Mouse (Mus musculus): ENCODE data around the gene Fosl2. TPM values are rescaled to one million over a fixed set of nuclear protein-coding genes. Genes with fewer than 3 reads are reported as not detected.

Gene Fosl2
- total and polyA plus RNA-seq, 2 experiments from 2014 or later, result 1.4 to 18.6 TPM

GRCm38 (mm10) chr5:32106473-32107140 is 29.0 kb upstream of the Fosl2 start:
- ATAC-seq (ENCODE audit: insufficient read depth, low read depth), result 0 out of 2 replicates have a peak, but pooled peaks have one; percentile 22
- no peak overlapping the region for H3K4me2 ChIP-seq (ENCODE audit: low read depth, low read length)
- H3K9ac ChIP-seq (replicated peaks; ENCODE audit: low read depth, low read length), result no peak overlapping the region
- no peaks in the 10 kb centered on the region for H3K27me3 ChIP-seq (ENCODE audit: control insufficient read depth, insufficient read depth, low read length)
- no peak for DNase-seq (ENCODE audit: low spot score)
- no peak for TF ChIP-seq EP300 (IDR thresholded peaks at IDR 0.05; ENCODE audit: low read depth)
- TF ChIP-seq CTCF (IDR thresholded peaks at IDR 0.05; ENCODE audit: low read depth), result no peak
- H3K4me1 ChIP-seq (ENCODE audit: control insufficient read depth, insufficient read depth), result 0 out of 2 replicates have a peak, but pooled peaks cover 7% of the 10 kb centered on the region
- no peaks in the 10 kb centered on the region for H3K36me3 ChIP-seq (replicated peaks; ENCODE audit: control insufficient read depth, insufficient read depth, low read length)
- H3K27ac ChIP-seq (ENCODE audit: low read depth), result no peak overlapping the region
- no peaks in the 10 kb centered on the region for H3K9me3 ChIP-seq (replicated peaks; ENCODE audit: control insufficient read depth, low read length)
- H3K4me3 ChIP-seq (ENCODE audit: low read depth, low read length), result no peak overlapping the region
- 74% methylated on average over 5 of the region's 5 CpGs for WGBS

- no peaks in the 10 kb centered on the region for H3K9me3 ChIP-seq (replicated peaks; ENCODE audit: control insufficient read depth, low read length)
- TF ChIP-seq CTCF (IDR thresholded peaks at IDR 0.05; ENCODE audit: low read depth), result no peak
- TF ChIP-seq EP300 (IDR thresholded peaks at IDR 0.05; ENCODE audit: low read depth), result no peak
- WGBS, result 79% methylated on average over 4 of the region's 4 CpGs
- no peak overlapping the region for H3K9ac ChIP-seq (replicated peaks; ENCODE audit: low read depth, low read length)
- H3K4me3 ChIP-seq (ENCODE audit: low read depth, low read length), result no peak overlapping the region
- ATAC-seq (ENCODE audit: insufficient read depth, low read depth) (no peak), DNase-seq (ENCODE audit: low spot score) (no peak)
- H3K27ac ChIP-seq (ENCODE audit: low read depth), result no peak overlapping the region
- no peaks in the 10 kb centered on the region for H3K27me3 ChIP-seq (ENCODE audit: control insufficient read depth, insufficient read depth, low read length)
- no peak overlapping the region for H3K4me2 ChIP-seq (ENCODE audit: low read depth, low read length)
- H3K36me3 ChIP-seq (replicated peaks; ENCODE audit: control insufficient read depth, insufficient read depth, low read length), result no peaks in the 10 kb centered on the region
- no peaks in the 10 kb centered on the region for H3K4me1 ChIP-seq (ENCODE audit: control insufficient read depth, insufficient read depth)
These were observed 24.9 kb upstream of the Fosl2 start for GRCm38 (mm10) chr5:32110651-32111050.

GRCm38 (mm10) chr5:32112206-32112916 is 23.2 kb upstream of the Fosl2 start:
- Histone ChIP-seq H3K4me1 (ENCODE audit: control insufficient read depth, insufficient read depth) (no peaks in the 10 kb centered on the region), H3K4me3 (ENCODE audit: low read depth, low read length) (no peak overlapping the region), H3K9ac (replicated peaks; ENCODE audit: low read depth, low read length) (no peak overlapping the region), H3K4me2 (ENCODE audit: low read depth, low read length) (no peak overlapping the region), H3K9me3 (replicated peaks; ENCODE audit: control insufficient read depth, low read length) (no peaks in the 10 kb centered on the region), H3K27ac (ENCODE audit: low read depth) (no peak overlapping the region), H3K36me3 (replicated peaks; ENCODE audit: control insufficient read depth, insufficient read depth, low read length) (no peaks in the 10 kb centered on the region), H3K27me3 (ENCODE audit: control insufficient read depth, insufficient read depth, low read length) (no peaks in the 10 kb centered on the region)
- DNase-seq (ENCODE audit: low spot score), result no peak
- 78% methylated on average over 7 of the region's 7 CpGs for WGBS
- no peak for ATAC-seq (ENCODE audit: insufficient read depth, low read depth)
- TF ChIP-seq EP300 (IDR thresholded peaks at IDR 0.05; ENCODE audit: low read depth), result no peak
- TF ChIP-seq CTCF (IDR thresholded peaks at IDR 0.05; ENCODE audit: low read depth), result no peak

GRCm38 (mm10) chr5:32120901-32121376 is 14.7 kb upstream of the Fosl2 start:
- TF ChIP-seq EP300 (IDR thresholded peaks at IDR 0.05; ENCODE audit: low read depth), result no peak
- no peak for TF ChIP-seq CTCF (IDR thresholded peaks at IDR 0.05; ENCODE audit: low read depth)
- ATAC-seq (ENCODE audit: insufficient read depth, low read depth) (no peak), DNase-seq (ENCODE audit: low spot score) (no peak)
- no peaks in the 10 kb centered on the region for H3K36me3 ChIP-seq (replicated peaks; ENCODE audit: control insufficient read depth, insufficient read depth, low read length)
- H3K9ac ChIP-seq (replicated peaks; ENCODE audit: low read depth, low read length), result no peak overlapping the region
- 56% methylated on average over 11 of the region's 11 CpGs for WGBS
- no peaks in the 10 kb centered on the region for H3K9me3 ChIP-seq (replicated peaks; ENCODE audit: control insufficient read depth, low read length)
- H3K27ac ChIP-seq (ENCODE audit: low read depth), result no peak overlapping the region
- no peaks in the 10 kb centered on the region for H3K27me3 ChIP-seq (ENCODE audit: control insufficient read depth, insufficient read depth, low read length)
- no peaks in the 10 kb centered on the region for H3K4me1 ChIP-seq (ENCODE audit: control insufficient read depth, insufficient read depth)
- no peak overlapping the region for H3K4me3 ChIP-seq (ENCODE audit: low read depth, low read length)
- no peak overlapping the region for H3K4me2 ChIP-seq (ENCODE audit: low read depth, low read length)

GRCm38 (mm10) chr5:32121936-32122335 is 13.7 kb upstream of the Fosl2 start:
- no peaks in the 10 kb centered on the region for H3K27me3 ChIP-seq (ENCODE audit: control insufficient read depth, insufficient read depth, low read length)
- DNase-seq (ENCODE audit: low spot score), result no peak
- no peaks in the 10 kb centered on the region for H3K9me3 ChIP-seq (replicated peaks; ENCODE audit: control insufficient read depth, low read length)
- no peak overlapping the region for H3K4me2 ChIP-seq (ENCODE audit: low read depth, low read length)
- H3K36me3 ChIP-seq (replicated peaks; ENCODE audit: control insufficient read depth, insufficient read depth, low read length), result no peaks in the 10 kb centered on the region
- H3K4me3 ChIP-seq (ENCODE audit: low read depth, low read length), result no peak overlapping the region
- H3K27ac ChIP-seq (ENCODE audit: low read depth), result no peak overlapping the region
- WGBS, result 84% methylated on average over 6 of the region's 6 CpGs
- no peak for TF ChIP-seq EP300 (IDR thresholded peaks at IDR 0.05; ENCODE audit: low read depth)
- no peak for TF ChIP-seq CTCF (IDR thresholded peaks at IDR 0.05; ENCODE audit: low read depth)
- no peaks in the 10 kb centered on the region for H3K4me1 ChIP-seq (ENCODE audit: control insufficient read depth, insufficient read depth)
- no peak for ATAC-seq (ENCODE audit: insufficient read depth, low read depth)
- no peak overlapping the region for H3K9ac ChIP-seq (replicated peaks; ENCODE audit: low read depth, low read length)

Measured in heart, postnatal 0 days (tissue).